Mouse (Mus musculus) heart, embryonic 13.5 days (tissue): ENCODE measurements around the gene Tubgcp2. TPM values are rescaled to one million over a fixed set of nuclear protein-coding genes. Genes with fewer than 3 reads are reported as not detected.

Experiments
- ATAC-seq: fragments of 200-750 bp; cut with Nextera tagmentation; 2 replicates; pipeline ENCODE4 v1.8.0; 2017; ENCODE audit warnings: moderate TSS enrichment; ENCODE audit not compliant: insufficient number of reproducible peaks, low FRiP score, low TSS enrichment; ENCODE audit errors: extremely low read depth
- H3K27ac ChIP-seq: fragments of 300-500 bp; sonication (generic); replicated peaks from 2 replicates; pipeline ENCODE4 v1.5.1; 2015; ENCODE audit warnings: moderate library complexity, mild to moderate bottlenecking, inconsistent platforms
- H3K27me3 ChIP-seq: fragments of 300-500 bp; sonication (generic); replicated peaks from 2 replicates; pipeline ENCODE4 v1.6.1; 2015; ENCODE audit warnings: mild to moderate bottlenecking, inconsistent platforms
- H3K36me3 ChIP-seq: fragments of 300-500 bp; sonication (generic); 2 replicates; pipeline ENCODE4 v1.6.1; 2015; ENCODE audit warnings: mild to moderate bottlenecking, inconsistent platforms
- H3K4me1 ChIP-seq: fragments of 300-500 bp; sonication (generic); 2 replicates; pipeline ENCODE4 v1.6.1; 2015; ENCODE audit warnings: inconsistent platforms
- H3K4me2 ChIP-seq: fragments of 300-500 bp; sonication (generic); 2 replicates; pipeline ENCODE4 v1.6.1; 2015; ENCODE audit warnings: inconsistent platforms, mild to moderate bottlenecking, moderate library complexity
- H3K4me3 ChIP-seq: fragments of 300-500 bp; sonication (generic); 2 replicates; pipeline ENCODE4 v1.5.1; 2015; ENCODE audit warnings: moderate library complexity, mild to moderate bottlenecking, inconsistent platforms
- H3K9ac ChIP-seq: fragments of 300-500 bp; sonication (generic); 2 replicates; pipeline ENCODE4 v1.6.1; 2015; ENCODE audit warnings: inconsistent platforms, mild to moderate bottlenecking, moderate library complexity
- H3K9me3 ChIP-seq: fragments of 300-500 bp; sonication (generic); 2 replicates; pipeline ENCODE4 v1.6.1; 2016; ENCODE audit warnings: inconsistent platforms
- WGBS: fragments of 180-500 bp; shearing (Covaris S2); methylation state at CpG from one replicate; pipeline ENCODE4 v1.1.7; 2015; ENCODE audit warnings: mixed read lengths; 5-methylcytosine and 5-hydroxymethylcytosine counted together
- polyA plus RNA-seq: library from polyadenylated mRNA; unstranded; fragments of >200 nt; fragmentation: Nextera tagmentation; extraction: Ambion mirVana; gene quantifications from 2 replicates; pipeline ENCODE4 v1.2.1, GENCODE M21; 2015

Tubgcp2 gene
- polyA plus RNA-seq, 1 experiment from 2014 or later = 37.0 TPM

- 51% methylated on average over 3 of the region's 3 CpGs for WGBS
- no peaks in the 10 kb centered on the region for H3K9me3 ChIP-seq
Observed at GRCm38 (mm10) chr7:140042728-140043127, 6.3 kb upstream of the Tubgcp2 start.

GRCm38 (mm10) chr7:140037171-140037555 lies 694 bp upstream of the Tubgcp2 start:
- no peak for ATAC-seq
- H3K27me3 ChIP-seq = no peaks in the 10 kb centered on the region
- WGBS = 48% methylated on average over 3 of the region's 3 CpGs
- no peaks in the 10 kb centered on the region for H3K9me3 ChIP-seq
- H3K36me3 ChIP-seq = peaks cover 36% of the 10 kb centered on the region
- peak overlapping the region; percentile 94 for H3K9ac ChIP-seq
- no peak overlapping the region for H3K27ac ChIP-seq
- H3K4me3 ChIP-seq = peak overlapping the region; percentile 68
- H3K4me1 ChIP-seq = peaks cover 23% of the 10 kb centered on the region
- peak overlapping the region; percentile 83 for H3K4me2 ChIP-seq

More at GRCm38 (mm10) chr7:140042728-140043127, 6.3 kb upstream of the Tubgcp2 start:
- no peak overlapping the region for H3K4me2 ChIP-seq
- H3K9ac ChIP-seq = no peak overlapping the region
- peaks cover 22% of the 10 kb centered on the region for H3K36me3 ChIP-seq
- peaks cover 2% of the 10 kb centered on the region for H3K4me1 ChIP-seq
- no peak for ATAC-seq
- peaks cover 46% of the 10 kb centered on the region for H3K27me3 ChIP-seq
- no peak overlapping the region for H3K4me3 ChIP-seq
- no peak overlapping the region for H3K27ac ChIP-seq

- H3K4me2 ChIP-seq = peak overlapping the region; percentile 83
- no peaks in the 10 kb centered on the region for H3K9me3 ChIP-seq
- H3K4me1 ChIP-seq = peaks cover 23% of the 10 kb centered on the region
- no peaks in the 10 kb centered on the region for H3K27me3 ChIP-seq
- peaks cover 45% of the 10 kb centered on the region for H3K36me3 ChIP-seq
- H3K27ac ChIP-seq = peak overlapping the region; percentile 90
- WGBS = 18% methylated on average over 7 of the region's 7 CpGs
- peak overlapping the region; percentile 68 for H3K4me3 ChIP-seq
- H3K9ac ChIP-seq = peak overlapping the region; percentile 94
- no peak for ATAC-seq
Observed at GRCm38 (mm10) chr7:140035456-140035855, 1.0 kb downstream of the Tubgcp2 start.

GRCm38 (mm10) chr7:140033386-140033785 lies 3.1 kb downstream of the Tubgcp2 start:
- Histone ChIP-seq H3K4me2 (no peak overlapping the region), H3K27ac (no peak overlapping the region), H3K36me3 (peaks cover 52% of the 10 kb centered on the region), H3K4me1 (peaks cover 23% of the 10 kb centered on the region), H3K4me3 (no peak overlapping the region), H3K9ac (no peak overlapping the region), H3K9me3 (no peaks in the 10 kb centered on the region), H3K27me3 (no peaks in the 10 kb centered on the region)
- 91% methylated on average over 9 of the region's 9 CpGs for WGBS
- no peak for ATAC-seq

GRCm38 (mm10) chr7:140032366-140032765 lies 4.1 kb downstream of the Tubgcp2 start:
- peaks cover 57% of the 10 kb centered on the region for H3K36me3 ChIP-seq
- H3K4me1 ChIP-seq = peaks cover 21% of the 10 kb centered on the region
- no peak overlapping the region for H3K9ac ChIP-seq
- WGBS = 95% methylated on average over 10 of the region's 10 CpGs
- H3K9me3 ChIP-seq = no peaks in the 10 kb centered on the region
- H3K27me3 ChIP-seq = no peaks in the 10 kb centered on the region
- H3K4me3 ChIP-seq = no peak overlapping the region
- H3K4me2 ChIP-seq = no peak overlapping the region
- no peak overlapping the region for H3K27ac ChIP-seq
- ATAC-seq = no peak

- WGBS = 91% methylated on average over 12 of the region's 12 CpGs
Observed at GRCm38 (mm10) chr7:140031771-140032170, 4.7 kb downstream of the Tubgcp2 start.

GRCm38 (mm10) chr7:140011336-140011735 lies 25.1 kb downstream of the Tubgcp2 start:
- H3K9ac ChIP-seq = no peak overlapping the region
- no peaks in the 10 kb centered on the region for H3K4me1 ChIP-seq
- no peak overlapping the region for H3K27ac ChIP-seq
- 96% methylated on average over 17 of the region's 17 CpGs for WGBS
- no peak overlapping the region for H3K4me2 ChIP-seq
- no peaks in the 10 kb centered on the region for H3K27me3 ChIP-seq
- H3K36me3 ChIP-seq = peaks cover 53% of the 10 kb centered on the region
- no peak overlapping the region for H3K4me3 ChIP-seq
- H3K9me3 ChIP-seq = no peaks in the 10 kb centered on the region
- no peak for ATAC-seq

More at GRCm38 (mm10) chr7:140031771-140032170, 4.7 kb downstream of the Tubgcp2 start:
- Histone ChIP-seq H3K27ac (no peak overlapping the region), H3K27me3 (no peaks in the 10 kb centered on the region), H3K9ac (no peak overlapping the region), H3K36me3 (peaks cover 57% of the 10 kb centered on the region), H3K4me2 (no peak overlapping the region), H3K9me3 (no peaks in the 10 kb centered on the region), H3K4me1 (peaks cover 15% of the 10 kb centered on the region), H3K4me3 (no peak overlapping the region)
- ATAC-seq = no peak

GRCm38 (mm10) chr7:140007781-140008180 lies 28.7 kb downstream of the Tubgcp2 start:
- H3K9me3 ChIP-seq = no peaks in the 10 kb centered on the region
- no peak overlapping the region for H3K27ac ChIP-seq
- WGBS = 90% methylated on average over 9 of the region's 9 CpGs
- peaks cover 80% of the 10 kb centered on the region for H3K36me3 ChIP-seq
- no peaks in the 10 kb centered on the region for H3K27me3 ChIP-seq
- ATAC-seq = no peak
- no peak overlapping the region for H3K4me2 ChIP-seq
- H3K4me1 ChIP-seq = no peaks in the 10 kb centered on the region
- H3K4me3 ChIP-seq = no peak overlapping the region
- H3K9ac ChIP-seq = no peak overlapping the region

- H3K4me3 ChIP-seq = no peak overlapping the region
- peaks cover 87% of the 10 kb centered on the region for H3K36me3 ChIP-seq
- H3K9ac ChIP-seq = no peak overlapping the region
- H3K4me1 ChIP-seq = no peaks in the 10 kb centered on the region
- WGBS = 87% methylated on average over 9 of the region's 9 CpGs
- no peak overlapping the region for H3K4me2 ChIP-seq
- H3K27ac ChIP-seq = no peak overlapping the region
- H3K27me3 ChIP-seq = no peaks in the 10 kb centered on the region
- no peaks in the 10 kb centered on the region for H3K9me3 ChIP-seq
- no peak for ATAC-seq
Observed at GRCm38 (mm10) chr7:140006861-140007611, 29.4 kb downstream of the Tubgcp2 start.

GRCm38 (mm10) chr7:140004666-140005065 lies 31.8 kb downstream of the Tubgcp2 start:
- 86% methylated on average over 8 of the region's 8 CpGs for WGBS
- Histone ChIP-seq H3K4me2 (no peak overlapping the region), H3K27me3 (no peaks in the 10 kb centered on the region), H3K27ac (no peak overlapping the region), H3K9me3 (no peaks in the 10 kb centered on the region), H3K4me3 (no peak overlapping the region), H3K4me1 (no peaks in the 10 kb centered on the region), H3K9ac (no peak overlapping the region), H3K36me3 (peaks cover 88% of the 10 kb centered on the region)
- ATAC-seq = no peak

GRCm38 (mm10) chr7:140001086-140001740 lies 35.3 kb downstream of the Tubgcp2 start:
- Histone ChIP-seq H3K36me3 (peaks cover 97% of the 10 kb centered on the region), H3K27ac (no peak overlapping the region), H3K27me3 (no peaks in the 10 kb centered on the region), H3K9me3 (no peaks in the 10 kb centered on the region), H3K9ac (no peak overlapping the region), H3K4me1 (no peaks in the 10 kb centered on the region), H3K4me2 (no peak overlapping the region), H3K4me3 (no peak overlapping the region)
- ATAC-seq = no peak
- 85% methylated on average over 12 of the region's 12 CpGs for WGBS
